Mouse (Mus musculus) olfactory bulb, adult 2 months (tissue): ENCODE measurements around the gene Tas2r124. TPM values are rescaled to one million over a fixed set of nuclear protein-coding genes. Genes with fewer than 3 reads are reported as not detected.

Experiments
- H3K27ac ChIP-seq: fragments of 200-500 bp; 2 replicates; pipeline ENCODE4 v1.5.1; 2012; ENCODE audit warnings: low read depth, low read length; ENCODE audit not compliant: insufficient read depth
- H3K4me1 ChIP-seq: fragments of 200-500 bp; 2 replicates; pipeline ENCODE4 v1.6.1; 2012; ENCODE audit warnings: low read length; ENCODE audit not compliant: control insufficient read depth, insufficient read depth
- H3K4me3 ChIP-seq: fragments of 200-500 bp; 2 replicates; pipeline ENCODE4 v1.5.1; 2012; ENCODE audit warnings: mild to moderate bottlenecking, low read depth, low read length, moderate library complexity; ENCODE audit not compliant: insufficient read depth
- CTCF ChIP-seq: fragments of 200-500 bp; IDR thresholded peaks from 2 replicates; pipeline ENCODE4 v1.5.1; 2012; ENCODE audit warnings: low read depth, mild to moderate bottlenecking, low read length, moderate library complexity; ENCODE audit not compliant: insufficient read depth
- POLR2A ChIP-seq: fragments of 200-500 bp; IDR thresholded peaks from 2 replicates; pipeline ENCODE4 v1.6.1; 2012; ENCODE audit warnings: mild to moderate bottlenecking, low read depth, low read length, moderate library complexity; ENCODE audit not compliant: insufficient read depth
- WGBS: fragments of 180-500 bp; shearing (Covaris S2); methylation state at CpG from one replicate; pipeline ENCODE4 v1.1.7; 2018; 5-methylcytosine and 5-hydroxymethylcytosine counted together
- polyA plus RNA-seq: library from polyadenylated mRNA; stranded (reverse); fragments of >200 nt; gene quantifications from 2 replicates; pipeline ENCODE4 v1.2.4, GENCODE M21; 2012; ENCODE audit warnings: low replicate concordance; ENCODE audit not compliant: missing spikeins, insufficient read depth, insufficient read length

Gene Tas2r124
- polyA plus RNA-seq: not detected in 2 replicates

- H3K4me1 ChIP-seq: no peaks in the 10 kb centered on the region
- TF ChIP-seq CTCF (no peak), POLR2A (no peak)
- no peak within 1 kb of the TSS for H3K27ac ChIP-seq
- H3K4me3 ChIP-seq: no peak within 1 kb of the TSS
- WGBS: 71% methylated on average over 1 of the region's 1 CpGs
These were observed at the start of gene Tas2r124 for GRCm38 (mm10) chr6:132754430-132754829. TSS of gene Tas2r124 (plus strand) at chr6:132754730.

GRCm38 (mm10) chr6:132711828-132712227 is 42.7 kb upstream of the Tas2r124 start, which contains the start of gene Tas2r122:
TSS of gene Tas2r122 (minus strand) at chr6:132711928.
- no peak for TF ChIP-seq POLR2A
- no peak for TF ChIP-seq CTCF
- 85% methylated on average over 3 of the region's 3 CpGs for WGBS
- Histone ChIP-seq H3K4me3 (no peak within 1 kb of the TSS), H3K4me1 (no peaks in the 10 kb centered on the region), H3K27ac (no peak within 1 kb of the TSS)

DNA sequence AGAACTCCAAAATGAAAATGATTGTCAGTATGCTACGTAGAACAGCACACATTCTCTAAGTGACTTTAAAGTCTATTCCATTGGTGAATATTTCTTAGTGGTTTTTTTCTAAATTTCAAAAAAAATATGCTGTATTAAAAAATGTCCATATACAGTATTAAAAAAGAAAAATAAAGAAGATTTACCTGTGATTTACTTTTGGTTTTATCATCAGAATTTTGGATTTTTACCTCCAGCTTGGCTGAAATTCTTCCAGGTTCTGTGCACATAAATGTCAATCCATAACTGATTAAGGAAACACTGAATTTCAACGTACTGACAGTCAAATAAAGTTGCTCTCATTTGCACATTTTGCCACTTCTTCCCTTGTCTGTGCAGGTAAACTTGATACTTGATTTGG is 16.6 kb upstream of the Tas2r124 start, which contains the start of gene Tas2r115:
Gene Tas2r115, minus strand, starts transcription at position 101 of the 400 bp plus-strand sequence.
- Histone ChIP-seq H3K4me1 (no peaks in the 10 kb centered on the region), H3K27ac (no peak within 1 kb of the TSS), H3K4me3 (no peak within 1 kb of the TSS)
- TF ChIP-seq POLR2A: no peak
- TF ChIP-seq CTCF: no peak
- 68% methylated on average over 2 of the region's 2 CpGs for WGBS

DNA sequence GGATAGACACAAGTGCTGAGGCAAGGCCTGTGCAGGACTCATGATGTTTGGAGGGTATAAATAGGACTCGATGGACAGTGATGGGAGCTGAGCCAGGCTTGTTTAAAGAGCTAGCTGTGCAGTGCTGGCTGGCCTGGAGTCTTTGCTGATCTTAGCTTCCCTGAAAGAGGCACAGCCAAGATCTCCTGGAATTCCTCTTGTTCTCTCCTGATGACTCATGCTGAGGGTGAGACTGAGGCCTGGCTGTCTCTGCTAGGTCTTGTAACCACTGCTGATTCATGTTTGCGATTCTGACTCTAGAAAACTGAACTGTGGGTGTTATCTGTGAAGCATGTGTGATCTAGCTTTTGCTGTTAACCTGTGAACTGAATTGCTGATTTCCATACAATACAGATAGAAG is 4.3 kb upstream of the Tas2r124 start:
- Histone ChIP-seq H3K27ac (no peak overlapping the region), H3K4me1 (no peaks in the 10 kb centered on the region), H3K4me3 (no peak overlapping the region)
- 86% methylated on average over 2 of the region's 2 CpGs for WGBS
- TF ChIP-seq POLR2A (no peak), CTCF (no peak)

GRCm38 (mm10) chr6:132761831-132762230 is 7.3 kb downstream of the Tas2r124 start, which contains the start of gene Tas2r102:
TSS of gene Tas2r102 (plus strand) at chr6:132762131.
- H3K4me1 ChIP-seq: no peaks in the 10 kb centered on the region

DNA sequence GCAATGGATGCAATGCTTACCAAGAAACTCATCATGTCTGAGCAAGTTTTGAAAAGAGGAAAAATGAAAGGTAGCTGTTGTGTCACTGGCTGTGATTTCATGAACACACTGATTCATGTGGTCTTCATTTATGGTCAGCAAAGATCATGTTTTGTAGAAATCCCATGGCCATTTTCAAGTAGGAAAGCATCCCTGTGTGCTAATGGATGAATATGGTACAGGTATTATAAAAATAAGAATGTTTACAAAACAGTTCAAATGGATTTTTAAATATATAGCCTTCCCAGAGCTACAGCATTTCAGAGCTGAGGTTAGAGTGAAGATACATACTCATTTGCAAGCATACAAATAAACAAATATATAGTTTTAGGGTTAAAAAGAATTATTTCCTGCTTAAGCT is 23.5 kb downstream of the Tas2r124 start, which contains the start of gene Tas2r136:
Gene Tas2r136, minus strand, starts transcription at position 101 of the 400 bp plus-strand sequence.
- Histone ChIP-seq H3K27ac (no peak within 1 kb of the TSS), H3K4me1 (no peaks in the 10 kb centered on the region), H3K4me3 (no peak within 1 kb of the TSS)
- TF ChIP-seq CTCF (no peak), POLR2A (no peak)

More at GRCm38 (mm10) chr6:132761831-132762230, 7.3 kb downstream of the Tas2r124 start, which contains the start of gene Tas2r102:
- TF ChIP-seq POLR2A (no peak), CTCF (no peak)
- WGBS: 95% methylated on average over 2 of the region's 2 CpGs
- H3K4me3 ChIP-seq: no peak within 1 kb of the TSS
- H3K27ac ChIP-seq: no peak within 1 kb of the TSS

- TF ChIP-seq POLR2A (no peak), CTCF (no peak)
- no peaks in the 10 kb centered on the region for H3K4me1 ChIP-seq
- no peak overlapping the region for H3K4me3 ChIP-seq
- WGBS: 29% methylated on average over 1 of the region's 1 CpGs
- H3K27ac ChIP-seq: no peak overlapping the region
These were observed 40.9 kb downstream of the Tas2r124 start for GRCm38 (mm10) chr6:132795393-132795792.

DNA sequence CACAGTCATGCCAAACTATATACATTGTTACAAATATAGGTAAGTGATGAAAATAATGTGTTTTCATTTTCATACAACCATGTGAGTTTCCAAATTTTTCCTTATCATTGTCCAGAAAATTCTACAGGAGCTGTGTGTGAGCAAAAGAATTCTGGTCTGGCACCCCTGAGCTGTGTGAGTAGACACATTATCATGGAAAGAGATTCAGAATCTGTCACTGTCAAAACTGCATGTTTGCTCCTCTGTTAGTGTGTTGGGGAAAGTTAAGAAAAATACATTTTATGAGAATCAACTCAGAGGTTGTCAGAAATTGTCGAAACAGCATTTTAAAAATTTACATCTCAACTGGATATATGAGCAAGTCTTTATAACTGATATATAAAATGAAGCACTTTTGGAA is 48.0 kb downstream of the Tas2r124 start, which contains the start of gene Tas2r117:
Gene Tas2r117, plus strand, starts transcription at position 301 of the 400 bp plus-strand sequence.
- Histone ChIP-seq H3K27ac (no peak within 1 kb of the TSS), H3K4me1 (no peaks in the 10 kb centered on the region), H3K4me3 (no peak within 1 kb of the TSS)
- WGBS: 73% methylated on average over 1 of the region's 1 CpGs
- TF ChIP-seq CTCF (no peak), POLR2A (no peak)

Other genes with a start within 250 kb of the Tas2r124 start
- gene Prh1, start 184.9 kb upstream of the Tas2r124 start, polyA plus RNA-seq: not detected in 2 replicates
- gene Prp2, start 158.8 kb upstream of the Tas2r124 start, polyA plus RNA-seq: not detected in 2 replicates
- gene A630073D07Rik, start 103.2 kb upstream of the Tas2r124 start, polyA plus RNA-seq: not detected in 2 replicates
- gene Tas2r120, start 97.8 kb upstream of the Tas2r124 start, polyA plus RNA-seq: not detected in 2 replicates
- gene Tas2r121, start 53.7 kb upstream of the Tas2r124 start, polyA plus RNA-seq: not detected in 2 replicates
- not detected in 2 replicates for gene Tas2r122, start 42.8 kb upstream of the Tas2r124 start, polyA plus RNA-seq
- gene Tas2r115, start 16.7 kb upstream of the Tas2r124 start, polyA plus RNA-seq: not detected in 2 replicates
- not detected in 2 replicates for gene Tas2r102, start 7.4 kb downstream of the Tas2r124 start, polyA plus RNA-seq
- not detected in 2 replicates for gene Tas2r136, start 23.4 kb downstream of the Tas2r124 start, polyA plus RNA-seq
- gene Tas2r117, start 48.1 kb downstream of the Tas2r124 start, polyA plus RNA-seq: not detected in 2 replicates
- not detected in 2 replicates for gene Tas2r123, start 92.4 kb downstream of the Tas2r124 start, polyA plus RNA-seq
- not detected in 2 replicates for gene Tas2r116, start 100.7 kb downstream of the Tas2r124 start, polyA plus RNA-seq
- gene Tas2r110, start 113.3 kb downstream of the Tas2r124 start, polyA plus RNA-seq: not detected in 2 replicates
- gene Tas2r113, start 138.3 kb downstream of the Tas2r124 start, polyA plus RNA-seq: not detected in 2 replicates
- not detected in 2 replicates for gene Tas2r125, start 154.9 kb downstream of the Tas2r124 start, polyA plus RNA-seq
- gene Tas2r129, start 196.4 kb downstream of the Tas2r124 start, polyA plus RNA-seq: not detected in 2 replicates
- gene Tas2r131, start 203.2 kb downstream of the Tas2r124 start, polyA plus RNA-seq: not detected in 2 replicates
- gene Tas2r109, start 226.2 kb downstream of the Tas2r124 start, polyA plus RNA-seq: not detected in 2 replicates